Mouse (Mus musculus) ES-Bruce4 (cell line): Measurements from ENCODE around the gene Cks2. TPM values are rescaled to one million over a fixed set of nuclear protein-coding genes. Genes with fewer than 3 reads are reported as not detected.

Source experiments
- H3K27ac ChIP-seq: 2 replicates; pipeline ENCODE4 v1.5.1; 2012; ENCODE audit warnings: low read length, inconsistent platforms; ENCODE audit not compliant: insufficient read depth
- H3K27me3 ChIP-seq: 2 replicates; pipeline ENCODE4 v1.6.1; 2012; ENCODE audit warnings: mild to moderate bottlenecking, low read length, inconsistent platforms; ENCODE audit not compliant: control insufficient read depth, poor library complexity, insufficient read depth, severe bottlenecking
- H3K36me3 ChIP-seq: 2 replicates; pipeline ENCODE4 v1.6.1; 2012; ENCODE audit warnings: inconsistent platforms, mild to moderate bottlenecking, low read length, moderate library complexity; ENCODE audit not compliant: control insufficient read depth, poor library complexity, insufficient read depth, severe bottlenecking
- H3K4me1 ChIP-seq: one replicate; pipeline ENCODE4 v1.8.1; 2011; ENCODE audit warnings: low read length; ENCODE audit not compliant: control insufficient read depth, insufficient read depth
- H3K4me3 ChIP-seq: 2 replicates; pipeline ENCODE4 v1.5.1; 2011; ENCODE audit warnings: low read depth, mild to moderate bottlenecking, low read length
- H3K9ac ChIP-seq: 2 replicates; pipeline ENCODE4 v1.6.1; 2012; ENCODE audit warnings: low read depth, mild to moderate bottlenecking, inconsistent platforms; ENCODE audit not compliant: poor library complexity, severe bottlenecking
- H3K9me3 ChIP-seq: replicated peaks from 2 replicates; pipeline ENCODE4 v1.6.1; 2012; ENCODE audit warnings: mild to moderate bottlenecking, low read length, inconsistent platforms; ENCODE audit not compliant: control insufficient read depth, poor library complexity, insufficient read depth, severe bottlenecking
- CTCF ChIP-seq: IDR thresholded peaks from one replicate; pipeline ENCODE4 v1.8.1; 2011; ENCODE audit warnings: low read depth, low read length
- EP300 ChIP-seq: IDR thresholded peaks from 2 replicates; pipeline ENCODE4 v1.6.1; 2011; ENCODE audit warnings: low read depth, low read length; ENCODE audit not compliant: insufficient read depth
- POLR2A ChIP-seq: IDR thresholded peaks from one replicate; pipeline ENCODE4 v1.8.1; 2011; ENCODE audit warnings: low read length; ENCODE audit not compliant: insufficient read depth
- polyA plus RNA-seq: library from polyadenylated mRNA; stranded (reverse); fragments of >200 nt; gene quantifications from 2 replicates; pipeline ENCODE4 v1.2.4, GENCODE M21; 2011; ENCODE audit warnings: low read depth; ENCODE audit not compliant: missing spikeins, insufficient read depth, insufficient read length

Cks2 gene
- polyA plus RNA-seq, 1 experiment, result 423 TPM

DNA sequence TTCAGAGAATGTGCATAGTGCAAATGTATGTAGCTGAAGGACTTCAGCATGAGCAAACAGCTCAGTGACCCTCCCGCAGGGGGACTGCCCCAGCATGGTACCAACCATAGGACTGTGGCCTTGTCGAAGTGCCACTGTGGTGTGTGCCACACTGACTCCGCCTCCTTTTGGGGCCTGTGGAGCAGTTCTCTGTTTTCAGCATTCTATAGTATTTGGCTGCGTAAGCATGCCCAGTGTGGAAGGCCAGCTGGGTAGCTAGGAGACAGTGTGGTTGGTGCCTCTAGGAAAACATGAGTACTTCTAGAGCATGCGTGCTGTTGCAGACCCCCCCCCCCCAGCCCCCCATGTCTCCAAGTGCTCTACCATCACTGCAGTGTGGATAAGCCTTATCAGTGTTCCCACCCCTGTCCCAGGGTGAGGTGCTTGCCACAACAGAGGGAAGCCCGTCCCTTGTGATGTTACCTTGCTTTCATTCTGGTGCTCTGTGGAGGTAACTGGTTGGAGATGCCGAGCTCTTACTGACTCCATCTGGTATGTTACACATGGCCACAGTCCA is 32.7 kb downstream of the Cks2 start:
- no peaks in the 10 kb centered on the region for H3K27me3 ChIP-seq
- peaks cover 47% of the 10 kb centered on the region for H3K36me3 ChIP-seq
- no peak overlapping the region for H3K4me3 ChIP-seq
- TF ChIP-seq EP300 (no peak), POLR2A (no peak), CTCF (no peak)
- H3K4me1 ChIP-seq, result no peaks in the 10 kb centered on the region
- H3K9ac ChIP-seq, result no peak overlapping the region
- no peaks in the 10 kb centered on the region for H3K9me3 ChIP-seq
- H3K27ac ChIP-seq, result no peak overlapping the region

DNA sequence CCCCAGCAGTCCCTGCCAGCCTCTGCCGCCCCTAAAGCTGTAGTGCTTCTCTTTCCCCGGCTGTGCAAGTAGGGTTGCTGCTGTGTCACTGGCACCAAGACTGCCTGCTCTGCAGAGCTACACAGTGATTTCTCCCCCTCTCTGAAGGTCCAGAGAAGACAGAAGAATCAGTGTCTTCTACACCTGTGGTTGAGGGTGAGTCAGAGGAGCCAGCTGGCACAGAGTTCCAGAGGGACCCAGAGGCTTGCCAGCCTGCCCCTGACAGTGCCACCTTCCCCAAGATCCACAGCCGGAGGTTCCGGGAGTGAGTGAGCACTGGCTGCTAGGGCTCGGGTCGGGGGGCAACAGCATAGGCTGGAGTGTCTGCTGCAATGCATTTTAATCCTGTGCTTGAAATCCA is 33.7 kb downstream of the Cks2 start:
- no peaks in the 10 kb centered on the region for H3K4me1 ChIP-seq
- H3K27ac ChIP-seq, result no peak overlapping the region
- no peaks in the 10 kb centered on the region for H3K27me3 ChIP-seq
- H3K9me3 ChIP-seq, result no peaks in the 10 kb centered on the region
- peaks cover 40% of the 10 kb centered on the region for H3K36me3 ChIP-seq
- no peak overlapping the region for H3K9ac ChIP-seq
- H3K4me3 ChIP-seq, result no peak overlapping the region
- TF ChIP-seq CTCF, result no peak
- TF ChIP-seq POLR2A, result no peak
- no peak for TF ChIP-seq EP300

DNA sequence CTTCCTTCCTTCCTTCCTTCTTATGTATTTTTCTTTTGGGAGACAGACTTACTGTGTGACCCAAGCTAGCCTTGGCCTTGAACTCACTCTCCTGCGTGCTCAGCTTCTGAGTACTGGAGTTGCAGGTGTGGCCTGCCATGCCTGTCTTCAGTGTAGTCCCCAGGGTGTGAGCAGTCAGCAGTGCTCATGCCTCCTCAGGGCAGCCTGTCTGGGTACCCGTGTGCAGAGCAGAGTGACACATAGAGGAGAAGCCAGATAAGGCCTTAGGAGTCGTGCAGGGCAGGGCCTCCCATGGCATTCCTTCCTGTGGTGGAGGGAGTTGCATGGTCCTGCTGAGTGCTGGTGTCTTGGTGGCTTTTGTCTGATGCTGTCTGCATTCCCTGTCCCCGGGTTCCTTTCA is 34.3 kb downstream of the Cks2 start:
- no peaks in the 10 kb centered on the region for H3K4me1 ChIP-seq
- no peaks in the 10 kb centered on the region for H3K9me3 ChIP-seq
- H3K9ac ChIP-seq, result no peak overlapping the region
- TF ChIP-seq POLR2A (no peak), CTCF (no peak), EP300 (no peak)
- no peak overlapping the region for H3K4me3 ChIP-seq
- peaks cover 34% of the 10 kb centered on the region for H3K36me3 ChIP-seq
- H3K27ac ChIP-seq, result no peak overlapping the region
- H3K27me3 ChIP-seq, result no peaks in the 10 kb centered on the region

DNA sequence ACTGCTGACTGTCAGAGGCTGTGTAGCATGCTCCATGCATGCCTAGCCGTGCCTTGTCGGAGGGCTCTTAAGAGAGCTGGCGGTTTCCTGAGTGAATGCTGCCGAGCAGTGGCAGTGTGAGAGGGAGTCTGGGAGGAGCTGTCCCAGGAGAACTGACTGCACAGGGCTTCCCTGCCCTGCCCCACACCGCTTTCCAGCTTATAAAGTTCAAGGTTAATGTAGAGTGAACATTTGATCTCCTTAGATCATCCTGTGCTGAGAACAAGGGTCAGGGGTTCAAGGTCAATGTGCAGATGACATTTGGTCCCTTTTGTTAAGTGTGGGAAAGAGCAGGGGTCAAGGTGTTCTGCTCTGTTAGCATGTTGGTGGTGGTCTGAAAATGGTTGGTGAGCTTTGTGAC is 36.0 kb downstream of the Cks2 start:
- Histone ChIP-seq H3K27me3 (no peaks in the 10 kb centered on the region), H3K27ac (no peak overlapping the region), H3K9me3 (no peaks in the 10 kb centered on the region), H3K9ac (no peak overlapping the region), H3K36me3 (peaks cover 28% of the 10 kb centered on the region), H3K4me1 (no peaks in the 10 kb centered on the region), H3K4me3 (no peak overlapping the region)
- TF ChIP-seq CTCF, result no peak
- TF ChIP-seq EP300, result no peak
- no peak for TF ChIP-seq POLR2A

DNA sequence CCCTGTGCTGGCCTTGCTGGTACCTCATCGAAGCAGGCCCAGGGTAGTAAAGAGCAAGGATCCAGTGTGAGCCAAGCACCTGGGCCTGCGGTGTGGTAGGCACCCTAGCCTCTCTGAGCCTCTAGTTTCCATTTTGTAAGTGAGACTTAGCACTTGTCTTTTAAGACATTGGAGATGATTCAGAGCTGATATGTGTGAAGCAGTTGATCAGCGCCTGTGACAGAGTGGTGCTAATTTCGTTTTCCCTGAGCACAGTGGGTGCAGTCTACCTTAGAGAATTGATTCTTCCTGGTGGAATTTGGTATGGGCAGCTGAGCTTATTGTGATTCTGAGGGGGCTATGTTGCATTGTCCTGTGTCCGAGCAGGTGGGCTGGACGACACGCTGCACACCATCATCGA is 36.6 kb downstream of the Cks2 start:
- H3K36me3 ChIP-seq, result peaks cover 28% of the 10 kb centered on the region
- no peak overlapping the region for H3K4me3 ChIP-seq
- no peak overlapping the region for H3K27ac ChIP-seq
- no peaks in the 10 kb centered on the region for H3K27me3 ChIP-seq
- no peaks in the 10 kb centered on the region for H3K9me3 ChIP-seq
- H3K4me1 ChIP-seq, result no peaks in the 10 kb centered on the region
- TF ChIP-seq CTCF (no peak), EP300 (no peak), POLR2A (no peak)
- no peak overlapping the region for H3K9ac ChIP-seq

DNA sequence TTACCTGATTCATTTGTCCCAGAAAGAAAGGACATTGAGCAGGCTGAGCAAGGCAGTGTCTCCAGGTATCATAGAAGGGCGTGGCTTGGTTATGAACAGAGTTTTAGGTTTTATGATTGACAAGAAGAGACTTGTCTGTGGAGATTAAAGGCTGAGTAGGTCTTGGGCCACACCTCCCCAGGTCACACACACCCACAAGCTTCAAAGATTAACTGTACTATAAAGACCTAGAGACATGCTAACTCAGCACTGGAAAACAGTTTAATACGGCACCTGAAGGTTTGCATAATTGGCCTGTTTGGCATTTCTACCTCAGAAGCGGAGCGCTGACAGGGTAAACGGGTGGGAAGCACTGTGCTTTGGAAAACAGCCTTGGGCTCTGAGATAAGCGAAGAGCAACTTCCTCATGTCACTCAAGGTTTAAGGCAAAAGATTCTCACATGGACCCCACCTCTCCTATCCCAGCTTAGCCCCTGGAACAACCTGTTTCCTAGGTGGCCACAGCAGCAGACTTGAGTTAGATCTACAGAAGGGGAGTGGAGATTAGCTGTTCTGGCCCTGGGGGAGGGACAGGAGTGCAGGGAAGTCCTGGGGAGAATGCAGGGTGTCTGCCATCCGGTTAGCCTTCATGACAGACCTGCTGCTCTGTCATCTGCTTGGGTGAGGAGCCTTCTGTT is 40.4 kb downstream of the Cks2 start:
- H3K27me3 ChIP-seq, result no peaks in the 10 kb centered on the region
- TF ChIP-seq CTCF (no peak), EP300 (no peak), POLR2A (no peak)
- no peak overlapping the region for H3K27ac ChIP-seq
- no peaks in the 10 kb centered on the region for H3K4me1 ChIP-seq
- no peak overlapping the region for H3K9ac ChIP-seq
- H3K36me3 ChIP-seq, result peaks cover 11% of the 10 kb centered on the region
- H3K4me3 ChIP-seq, result no peak overlapping the region
- no peaks in the 10 kb centered on the region for H3K9me3 ChIP-seq
